Mouse (Mus musculus) layer of hippocampus, postnatal 10 days (tissue): Measurements from ENCODE around the gene Kremen1. TPM values are rescaled to one million over a fixed set of nuclear protein-coding genes. Genes with fewer than 3 reads are reported as not detected.

Experiments used
- DNase-seq, 2 experiments: peaks; one replicate each; pipeline ENCODE4 v3.0.0; 2021; ENCODE audit warnings: low spot score in 2 of 2
- total RNA-seq, 2 experiments: library from RNA; stranded (reverse); gene quantifications; 2 replicates each; pipeline ENCODE4 v1.2.3; 2021

The Kremen1 gene
- total RNA-seq, 2 experiments from 2014 or later: 10.8 to 11.0 TPM

DNA sequence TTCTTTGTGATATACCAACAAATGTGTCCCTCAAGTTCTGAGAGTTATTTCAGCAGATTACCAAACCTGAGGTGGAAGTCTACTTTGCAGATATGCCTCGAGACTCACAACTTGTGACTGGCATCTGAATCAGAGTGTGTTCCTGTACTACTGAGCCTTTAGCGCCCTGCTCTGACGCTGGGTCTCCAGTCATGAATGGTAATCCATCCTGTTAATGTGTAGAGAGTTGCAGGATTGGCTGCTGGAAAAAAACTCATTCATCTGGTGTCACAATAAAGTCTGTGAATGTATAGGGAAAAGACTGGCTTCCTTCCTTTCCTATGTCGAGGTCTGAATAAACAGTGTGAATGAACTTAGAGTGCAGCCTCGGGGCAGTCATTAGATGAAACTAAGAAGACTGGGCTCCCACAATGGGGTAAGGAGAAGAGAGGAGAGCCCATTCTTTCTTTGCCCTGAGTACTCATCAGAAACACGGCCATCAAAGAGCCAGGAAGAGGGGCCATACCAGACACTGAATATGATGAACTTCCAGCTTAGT lies 41.4 kb downstream of the Kremen1 start:
- no peak for DNase-seq

DNA sequence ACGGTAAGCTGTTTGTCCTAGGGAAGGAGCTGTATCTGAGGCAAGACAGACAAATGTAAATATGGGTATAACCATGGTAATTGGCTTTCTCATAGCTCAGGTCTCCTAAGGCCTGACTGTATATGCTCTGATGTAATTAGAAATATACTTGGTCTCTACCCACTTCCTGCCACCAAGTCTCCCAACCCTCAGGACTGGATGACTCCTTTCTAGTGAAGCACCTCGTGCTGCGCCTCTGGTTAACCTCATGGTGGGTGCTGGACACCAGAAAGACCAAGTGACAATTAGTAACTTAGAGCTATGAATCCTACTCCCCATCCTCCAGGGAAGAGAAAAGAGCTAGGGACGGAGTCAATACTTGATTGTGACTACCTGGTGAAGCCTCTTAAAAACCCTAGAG lies 42.0 kb downstream of the Kremen1 start:
- no peak for DNase-seq

DNA sequence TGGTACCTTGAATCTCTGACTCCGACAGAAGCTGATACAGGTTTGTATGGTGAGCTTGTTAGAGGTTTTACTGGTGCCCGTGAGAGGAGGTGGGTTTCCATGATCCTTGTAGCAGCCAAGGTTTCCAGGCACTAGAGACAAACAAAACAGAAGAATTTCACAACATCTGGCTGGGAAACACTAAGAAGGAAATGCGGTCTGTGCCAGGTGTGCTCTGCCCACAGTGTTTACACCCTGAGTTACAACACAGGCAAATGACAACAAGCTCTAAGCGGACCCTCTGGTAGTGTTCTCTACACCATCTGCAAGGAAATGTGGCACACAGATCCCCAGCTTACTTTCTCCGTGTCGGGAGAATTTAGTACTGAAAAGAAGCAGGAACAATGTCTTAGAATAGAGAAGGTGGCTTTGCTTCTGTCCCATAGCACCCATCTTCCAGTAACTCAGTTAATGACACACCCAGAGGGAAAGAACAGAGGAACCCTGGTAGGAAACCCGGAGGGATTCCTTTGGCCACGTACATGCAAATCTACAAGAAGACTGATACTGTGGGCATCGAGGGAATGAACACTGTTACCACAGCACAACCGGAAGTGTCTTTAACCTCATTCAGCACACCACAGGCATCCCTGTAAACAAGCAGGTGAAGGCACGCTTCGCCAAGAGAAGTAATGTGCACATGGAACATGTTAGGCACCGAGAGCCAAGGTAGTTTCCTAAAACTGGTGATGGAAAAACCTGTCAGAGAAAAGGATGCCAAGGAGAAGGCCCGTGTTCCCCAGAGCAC lies 45.8 kb downstream of the Kremen1 start:
- no peak for DNase-seq

GRCm38 (mm10) chr11:5214483-5215040 lies 46.8 kb downstream of the Kremen1 start:
- DNase-seq: no peak

- no peak for DNase-seq
Observed at GRCm38 (mm10) chr11:5203054-5203453, 58.3 kb downstream of the Kremen1 start.

GRCm38 (mm10) chr11:5201799-5202680 lies 59.3 kb downstream of the Kremen1 start:
- DNase-seq: no peak

GRCm38 (mm10) chr11:5199879-5200278 lies 61.5 kb downstream of the Kremen1 start:
- DNase-seq: no peak

DNA sequence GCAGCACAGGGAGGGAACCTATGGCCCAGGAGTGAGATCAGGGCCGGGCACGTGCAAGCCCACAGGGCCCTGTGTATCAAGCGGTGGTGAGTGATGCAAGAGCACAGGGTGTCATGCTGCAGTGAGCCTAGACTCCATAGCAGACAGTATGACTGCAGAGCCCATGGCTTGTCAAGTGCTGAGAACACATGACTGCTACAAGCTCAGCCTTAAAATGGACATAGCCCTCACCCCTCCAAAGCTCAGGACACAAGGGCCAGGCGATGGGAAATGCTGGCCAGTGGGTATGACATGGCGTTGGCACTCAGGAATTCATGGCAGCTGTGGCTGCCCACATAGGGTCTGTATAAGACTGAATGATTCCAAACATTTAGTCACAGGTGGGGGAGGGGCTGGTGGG lies 64.3 kb downstream of the Kremen1 start:
- DNase-seq: no peak

DNA sequence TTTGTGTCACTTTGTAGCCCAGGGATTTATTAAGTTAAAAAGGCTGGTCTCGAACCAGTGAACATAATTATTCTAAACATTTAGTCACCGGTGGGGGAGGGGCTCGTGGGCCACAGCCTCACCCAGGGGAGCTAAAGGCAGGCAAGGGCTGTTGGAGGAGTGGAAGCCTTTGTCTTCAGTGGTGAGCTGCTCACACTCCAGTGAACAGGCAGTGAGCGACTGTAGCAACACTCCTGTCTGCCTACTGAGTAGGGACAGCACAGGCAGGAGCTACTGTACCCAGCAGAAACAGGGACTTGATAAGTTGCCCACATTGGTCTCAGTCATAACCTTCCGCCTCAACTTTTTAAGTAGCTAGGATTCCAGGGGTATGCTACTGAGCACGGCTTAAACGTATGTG lies 64.8 kb downstream of the Kremen1 start:
- no peak for DNase-seq

- DNase-seq: no peak
Observed at GRCm38 (mm10) chr11:5193576-5193881, 67.8 kb downstream of the Kremen1 start.

GRCm38 (mm10) chr11:5192840-5193575 lies 68.3 kb downstream of the Kremen1 start:
- no peak for DNase-seq

- DNase-seq: peak in 1 of 2 experiments; percentile 40
Observed at GRCm38 (mm10) chr11:5192084-5192516, 69.3 kb downstream of the Kremen1 start.

GRCm38 (mm10) chr11:5189239-5189933 lies 72.0 kb downstream of the Kremen1 start:
- DNase-seq: no peak

- no peak for DNase-seq
Observed at GRCm38 (mm10) chr11:5188170-5188569, 73.2 kb downstream of the Kremen1 start.

DNA sequence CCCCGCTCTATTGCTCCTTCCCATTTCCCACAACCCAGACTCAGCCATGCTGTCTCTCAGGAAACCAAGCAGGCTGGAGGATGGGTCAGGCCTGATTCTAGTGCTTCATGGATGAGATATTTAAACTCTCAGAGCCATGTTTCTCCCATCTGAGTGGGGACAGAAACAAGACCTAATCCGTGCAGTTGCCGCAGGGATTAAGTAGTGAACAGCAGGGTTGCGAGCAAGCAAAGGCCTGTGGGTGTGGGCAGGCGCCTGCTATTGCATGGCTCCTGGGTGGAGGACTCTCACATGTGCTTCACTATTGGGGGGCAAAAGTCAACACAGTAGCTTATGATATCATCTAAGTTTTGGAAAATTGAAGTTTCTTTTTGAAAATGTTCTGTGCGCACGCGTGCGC lies 76.5 kb downstream of the Kremen1 start:
- DNase-seq: no peak

DNA sequence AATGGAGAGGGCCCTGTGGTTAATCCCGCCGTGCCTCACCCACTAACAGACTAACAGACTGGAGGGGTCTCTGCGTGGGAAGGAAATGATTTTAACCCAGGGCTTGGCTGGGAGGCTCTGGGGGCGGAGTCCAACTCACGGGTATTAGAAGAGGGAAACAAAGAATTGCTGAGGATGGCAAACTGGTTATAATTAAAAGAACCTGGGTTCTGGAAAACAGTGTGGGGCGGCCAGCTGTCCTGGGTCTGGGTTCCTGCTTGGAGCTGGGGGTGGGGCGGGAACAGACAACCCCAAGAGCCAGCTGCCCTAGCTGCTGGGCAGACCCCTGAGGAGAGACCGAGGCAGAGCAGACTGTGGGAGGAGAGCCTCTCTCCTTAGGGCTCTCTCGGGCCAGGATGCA lies 77.1 kb downstream of the Kremen1 start:
- no peak for DNase-seq

GRCm38 (mm10) chr11:5182870-5183269 lies 78.5 kb downstream of the Kremen1 start:
- no peak for DNase-seq

- DNase-seq: peak; percentile 90 to 91
Observed at GRCm38 (mm10) chr11:5181850-5182404, 79.4 kb downstream of the Kremen1 start.

- no peak for DNase-seq
Observed at GRCm38 (mm10) chr11:5179391-5179790, 82.0 kb downstream of the Kremen1 start.

- DNase-seq: no peak
Observed at GRCm38 (mm10) chr11:5177171-5177570, 84.2 kb downstream of the Kremen1 start.
